Mouse (Mus musculus) heart, embryonic 10.5 days (tissue): ENCODE measurements around the gene Uckl1. TPM values are rescaled to one million over a fixed set of nuclear protein-coding genes. Genes with fewer than 3 reads are reported as not detected.

Experiments used
- DNase-seq: peaks from one replicate; pipeline ENCODE4 v3.0.0-alpha.2; 2017; ENCODE audit warnings: low spot score
- H3K27ac ChIP-seq: fragments of 300-500 bp; sonication (generic); 2 replicates; pipeline ENCODE4 v1.5.1; 2016; ENCODE audit warnings: mild to moderate bottlenecking
- H3K27me3 ChIP-seq: fragments of 300-500 bp; sonication (generic); 2 replicates; pipeline ENCODE4 v1.6.1; 2016; ENCODE audit warnings: mild to moderate bottlenecking; ENCODE audit not compliant: poor library complexity, insufficient read depth, severe bottlenecking
- H3K36me3 ChIP-seq: fragments of 300-500 bp; sonication (generic); 2 replicates; pipeline ENCODE4 v1.6.1; 2016; ENCODE audit warnings: mild to moderate bottlenecking, moderate library complexity
- H3K4me1 ChIP-seq: fragments of 300-500 bp; sonication (generic); 2 replicates; pipeline ENCODE4 v1.6.1; 2016; ENCODE audit warnings: mild to moderate bottlenecking
- H3K4me3 ChIP-seq: fragments of 300-500 bp; sonication (generic); 2 replicates; pipeline ENCODE4 v1.5.1; 2016; ENCODE audit warnings: mild to moderate bottlenecking, moderate library complexity
- H3K9me3 ChIP-seq: fragments of 300-500 bp; sonication (generic); 2 replicates; pipeline ENCODE4 v1.6.1; 2016; ENCODE audit warnings: mild to moderate bottlenecking, moderate library complexity
- WGBS: fragments of 180-500 bp; shearing (Covaris S2); methylation state at CpG from one replicate; pipeline ENCODE4 v1.1.7; 2016; 5-methylcytosine and 5-hydroxymethylcytosine counted together
- polyA plus RNA-seq: library from polyadenylated mRNA; unstranded; fragments of >200 nt; fragmentation: Nextera tagmentation; extraction: Ambion mirVana; gene quantifications from 2 replicates; pipeline ENCODE4 v1.2.1, GENCODE M21; 2016

Uckl1 gene
- polyA plus RNA-seq, 1 experiment from 2014 or later: 67.3 TPM

- H3K4me3 ChIP-seq: no peak overlapping the region
Measured at GRCm38 (mm10) chr2:181585506-181585905, 814 bp upstream of the Uckl1 start.

GRCm38 (mm10) chr2:181583460-181584257, 1.0 kb downstream of the Uckl1 start:
- H3K27me3 ChIP-seq: no peaks in the 10 kb centered on the region
- DNase-seq: peak; percentile 65
- no peaks in the 10 kb centered on the region for H3K9me3 ChIP-seq
- H3K36me3 ChIP-seq: peaks cover 52% of the 10 kb centered on the region
- 0 out of 2 replicates have a peak overlapping the region, but pooled peaks have one; percentile 23 for H3K4me3 ChIP-seq
- H3K4me1 ChIP-seq: peaks cover 31% of the 10 kb centered on the region
- no peak overlapping the region for H3K27ac ChIP-seq
- WGBS: 80% methylated on average over 3 of the region's 3 CpGs

More at GRCm38 (mm10) chr2:181585506-181585905, 814 bp upstream of the Uckl1 start:
- H3K4me1 ChIP-seq: peaks cover 16% of the 10 kb centered on the region
- H3K9me3 ChIP-seq: no peaks in the 10 kb centered on the region
- no peaks in the 10 kb centered on the region for H3K27me3 ChIP-seq
- DNase-seq: no peak
- no peak overlapping the region for H3K27ac ChIP-seq
- peaks cover 70% of the 10 kb centered on the region for H3K36me3 ChIP-seq
- 82% methylated on average over 5 of the region's 5 CpGs for WGBS

- Histone ChIP-seq H3K36me3 (peaks cover 45% of the 10 kb centered on the region), H3K27ac (no peak overlapping the region), H3K4me3 (no peak overlapping the region), H3K27me3 (no peaks in the 10 kb centered on the region), H3K9me3 (no peaks in the 10 kb centered on the region), H3K4me1 (peaks cover 38% of the 10 kb centered on the region)
- WGBS: 81% methylated on average over 1 of the region's 1 CpGs
- peak; percentile 63 for DNase-seq
Measured at GRCm38 (mm10) chr2:181582939-181583338, 1.8 kb downstream of the Uckl1 start.

- Histone ChIP-seq H3K36me3 (peaks cover 40% of the 10 kb centered on the region), H3K4me1 (peaks cover 44% of the 10 kb centered on the region), H3K9me3 (no peaks in the 10 kb centered on the region), H3K27me3 (no peaks in the 10 kb centered on the region), H3K27ac (0 out of 2 replicates have a peak overlapping the region, but pooled peaks have one; percentile 98), H3K4me3 (peak overlapping the region; percentile 88; the same call in 1 of the 2 replicates)
- DNase-seq: peak; percentile 60
- whole genome bisulfite sequencing: 81% methylated on average over 2 of the region's 2 CpGs
Measured at GRCm38 (mm10) chr2:181582358-181582757, 2.3 kb downstream of the Uckl1 start.

- Histone ChIP-seq H3K27ac (peak overlapping the region; percentile 98), H3K27me3 (no peaks in the 10 kb centered on the region), H3K9me3 (no peaks in the 10 kb centered on the region), H3K36me3 (peaks cover 32% of the 10 kb centered on the region), H3K4me1 (peaks cover 44% of the 10 kb centered on the region), H3K4me3 (peak overlapping the region; percentile 88)
- peak; percentile 93 for DNase-seq
- under 1% methylated on average over 49 of the region's 49 CpGs for WGBS
Measured at GRCm38 (mm10) chr2:181581402-181582120, 3.1 kb downstream of the Uckl1 start.

- peak; percentile 96 for DNase-seq
- Histone ChIP-seq H3K4me3 (peak overlapping the region; percentile 88), H3K27me3 (no peaks in the 10 kb centered on the region), H3K9me3 (no peaks in the 10 kb centered on the region), H3K36me3 (peaks cover 26% of the 10 kb centered on the region), H3K4me1 (peaks cover 44% of the 10 kb centered on the region), H3K27ac (peak overlapping the region; percentile 98)
- under 1% methylated on average over 11 of the region's 11 CpGs for WGBS
Measured at GRCm38 (mm10) chr2:181581016-181581401, 3.7 kb downstream of the Uckl1 start.

GRCm38 (mm10) chr2:181580131-181580772, 4.4 kb downstream of the Uckl1 start:
- H3K27me3 ChIP-seq: no peaks in the 10 kb centered on the region
- peak overlapping the region; percentile 88 for H3K4me3 ChIP-seq
- no peaks in the 10 kb centered on the region for H3K9me3 ChIP-seq
- H3K36me3 ChIP-seq: peaks cover 19% of the 10 kb centered on the region
- 73% methylated on average over 5 of the region's 5 CpGs for WGBS
- H3K27ac ChIP-seq: peak overlapping the region; percentile 98
- H3K4me1 ChIP-seq: peaks cover 44% of the 10 kb centered on the region
- DNase-seq: peak; percentile 63

GRCm38 (mm10) chr2:181579681-181580080, 5.0 kb downstream of the Uckl1 start:
- WGBS: 100% methylated on average over 1 of the region's 1 CpGs
- Histone ChIP-seq H3K36me3 (peaks cover 16% of the 10 kb centered on the region), H3K9me3 (no peaks in the 10 kb centered on the region), H3K4me3 (no peak overlapping the region), H3K4me1 (peaks cover 44% of the 10 kb centered on the region), H3K27ac (no peak overlapping the region; the same call in 1 of the 2 replicates), H3K27me3 (no peaks in the 10 kb centered on the region)
- DNase-seq: no peak

GRCm38 (mm10) chr2:181578790-181579618, 5.7 kb downstream of the Uckl1 start:
- Histone ChIP-seq H3K4me3 (no peak overlapping the region), H3K36me3 (peaks cover 16% of the 10 kb centered on the region), H3K4me1 (peaks cover 44% of the 10 kb centered on the region), H3K9me3 (no peaks in the 10 kb centered on the region), H3K27me3 (no peaks in the 10 kb centered on the region), H3K27ac (peak overlapping the region; percentile 4; the same call in 1 of the 2 replicates)
- WGBS: 43% methylated on average over 5 of the region's 5 CpGs
- DNase-seq: peak; percentile 76

GRCm38 (mm10) chr2:181577981-181578581, 6.6 kb downstream of the Uckl1 start:
- Histone ChIP-seq H3K9me3 (no peaks in the 10 kb centered on the region), H3K4me1 (peaks cover 44% of the 10 kb centered on the region), H3K27ac (no peak overlapping the region), H3K36me3 (peaks cover 19% of the 10 kb centered on the region), H3K27me3 (no peaks in the 10 kb centered on the region), H3K4me3 (no peak overlapping the region)
- peak; percentile 69 for DNase-seq
- 69% methylated on average over 7 of the region's 7 CpGs for WGBS

- peaks cover 40% of the 10 kb centered on the region for H3K4me1 ChIP-seq
- no peaks in the 10 kb centered on the region for H3K27me3 ChIP-seq
- peaks cover 28% of the 10 kb centered on the region for H3K36me3 ChIP-seq
- 74% methylated on average over 2 of the region's 2 CpGs for WGBS
- no peak for DNase-seq
- no peak overlapping the region for H3K4me3 ChIP-seq
- no peak overlapping the region for H3K27ac ChIP-seq
- no peaks in the 10 kb centered on the region for H3K9me3 ChIP-seq
Measured at GRCm38 (mm10) chr2:181577126-181577525, 7.6 kb downstream of the Uckl1 start.

- WGBS: 85% methylated on average over 2 of the region's 2 CpGs
- H3K27me3 ChIP-seq: no peaks in the 10 kb centered on the region
- no peak for DNase-seq
Measured at GRCm38 (mm10) chr2:181576613-181577012, 8.1 kb downstream of the Uckl1 start.

More at GRCm38 (mm10) chr2:181576613-181577012, 8.1 kb downstream of the Uckl1 start:
- Histone ChIP-seq H3K9me3 (no peaks in the 10 kb centered on the region), H3K4me3 (no peak overlapping the region), H3K36me3 (peaks cover 33% of the 10 kb centered on the region), H3K27ac (no peak overlapping the region), H3K4me1 (peaks cover 38% of the 10 kb centered on the region)
